Mouse (Mus musculus): ENCODE data around the gene Tmc5. TPM values are rescaled to one million over a fixed set of nuclear protein-coding genes. Genes with fewer than 3 reads are reported as not detected.

Gene Tmc5
- total RNA-seq, 2 experiments from 2014 or later: 0.19 to 0.22 TPM

- intact Hi-C loops (cut with DNase I): no loop called here
- peak; percentile 10 to 13 for DNase-seq
These were observed 79.7 kb downstream of the Tmc5 start for GRCm38 (mm10) chr7:118676826-118677225.

DNA sequence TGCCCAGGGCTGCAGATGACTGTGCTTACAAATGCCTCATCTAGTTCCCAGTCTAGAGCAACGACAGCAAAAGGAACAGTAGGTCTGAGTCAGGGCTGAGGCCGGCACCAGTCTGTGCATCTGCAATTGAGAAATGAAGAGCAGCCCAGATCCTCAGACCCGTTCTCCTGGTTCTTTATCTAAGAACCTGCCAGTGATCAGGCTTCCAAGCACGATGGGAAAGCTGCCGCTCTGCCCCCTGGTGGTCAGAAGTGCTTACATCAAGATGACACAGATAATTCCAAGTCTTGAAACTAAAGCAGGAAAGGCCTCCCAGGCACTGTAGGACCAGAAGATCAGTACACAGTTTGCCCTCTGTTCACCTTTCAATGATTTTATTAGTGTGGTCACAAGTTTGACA is 91.1 kb downstream of the Tmc5 start:
- intact Hi-C loops (cut with DNase I): loop anchor here (1.0 to 2.0 kb wide), 3 partner anchors 93 to 384 kb away; partner anchors contain the start of gene Syt17
- peak; percentile 63 to 77 for DNase-seq

DNA sequence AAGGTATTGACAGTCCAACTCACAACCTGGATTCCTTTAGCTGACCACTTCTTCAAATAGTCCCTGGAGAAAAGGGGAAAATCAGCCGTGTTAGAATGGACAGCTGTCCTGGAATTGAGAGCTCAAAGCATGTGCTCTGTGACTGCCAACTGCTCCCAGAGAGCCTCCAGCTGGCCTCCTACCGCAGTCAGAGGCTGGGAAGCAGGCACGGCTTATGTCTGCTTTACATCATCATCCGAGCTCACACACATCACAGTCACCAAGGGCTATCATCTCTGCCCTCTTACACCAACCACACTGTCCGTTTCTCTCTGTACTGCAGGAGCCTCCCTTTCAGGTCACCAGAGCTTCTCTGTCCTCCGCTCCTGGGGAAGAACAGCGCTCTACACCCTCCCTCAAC is 92.0 kb downstream of the Tmc5 start:
- intact Hi-C loops (cut with DNase I): loop anchor here (2.0 kb wide), 1 partner anchor 240 kb away; the partner anchor contains the start of gene Syt17
- DNase-seq: no peak

DNA sequence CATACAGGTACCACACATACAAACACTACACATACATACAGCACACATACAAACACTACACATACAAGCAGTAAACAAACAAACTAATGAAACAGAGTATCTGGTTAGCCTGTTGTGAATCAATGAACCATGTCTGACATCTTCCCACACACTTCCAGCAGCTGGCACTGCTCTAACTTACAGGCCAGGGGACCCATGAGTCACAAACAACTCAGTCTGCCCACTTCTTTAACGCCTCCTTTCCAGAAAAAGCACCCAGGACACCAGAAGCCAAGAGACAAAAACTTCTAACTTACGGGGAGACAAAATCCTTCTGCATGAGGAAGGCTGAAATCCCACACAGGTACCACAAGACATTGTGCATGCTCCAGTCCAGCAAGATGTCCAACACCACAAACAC is 94.2 kb downstream of the Tmc5 start:
- intact Hi-C loops (cut with DNase I): no loop called here
- DNase-seq: no peak

GRCm38 (mm10) chr7:118696146-118696545 is 99.0 kb downstream of the Tmc5 start:
- no peak for DNase-seq
- intact Hi-C loops (cut with DNase I): no loop called here

DNA sequence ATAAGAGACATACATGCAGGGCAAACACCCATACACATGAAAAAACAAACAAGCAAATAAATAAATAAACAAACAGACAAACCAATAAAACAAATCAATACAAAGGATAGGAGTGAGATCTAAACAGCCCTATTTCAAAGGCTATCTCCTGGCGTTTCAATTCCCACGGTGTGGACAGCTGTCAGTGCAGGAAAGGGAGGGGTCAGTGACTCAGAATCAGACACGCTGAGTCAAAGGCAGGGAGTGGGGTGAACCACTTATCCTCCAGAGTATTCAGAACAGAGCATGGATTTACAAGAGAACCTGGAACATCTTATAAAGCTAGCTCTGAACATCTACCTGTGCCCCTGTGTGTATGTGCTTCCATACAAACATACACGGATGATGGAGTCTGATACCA is 100.1 kb downstream of the Tmc5 start:
- intact Hi-C loops (cut with DNase I): no loop called here
- DNase-seq: no peak

DNA sequence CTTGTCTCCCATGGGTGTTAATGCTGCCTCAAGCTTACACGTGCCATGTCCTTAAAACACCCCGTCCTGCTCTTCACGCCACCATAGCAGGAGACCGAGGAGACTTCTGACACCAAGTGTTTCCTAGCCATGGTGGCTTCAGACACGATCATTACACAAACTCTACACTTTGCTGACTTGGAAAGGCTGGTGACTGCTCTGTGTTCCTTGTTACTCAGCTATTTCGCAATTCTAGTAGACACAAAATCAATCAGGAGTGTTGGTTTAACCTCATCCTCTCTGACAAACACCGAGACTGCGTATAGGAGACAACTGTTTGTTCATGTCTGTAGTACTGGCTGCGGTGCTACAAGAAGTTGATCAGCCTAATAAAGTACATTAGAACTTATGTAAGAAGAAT is 101.8 kb downstream of the Tmc5 start:
- DNase-seq: no peak
- intact Hi-C loops (cut with DNase I): no loop called here

GRCm38 (mm10) chr7:118703144-118703561 is 106.1 kb downstream of the Tmc5 start:
- intact Hi-C loops (cut with DNase I): loop anchor here (10.0 kb wide), 1 partner anchor 588 kb away; the partner anchor contains the start of gene Rps15a
- DNase-seq: no peak

- DNase-seq: no peak
- intact Hi-C loops (cut with DNase I): loop anchor here (10.0 kb wide), 1 partner anchor 589 kb away; the partner anchor contains the start of gene Rps15a
These were observed 107.1 kb downstream of the Tmc5 start for GRCm38 (mm10) chr7:118704001-118704850.

- intact Hi-C loops (cut with DNase I): loop anchor here (10.0 kb wide), 1 partner anchor 591 kb away; the partner anchor contains the start of gene Rps15a
- peak; percentile 89 for DNase-seq
These were observed 108.2 kb downstream of the Tmc5 start, which contains the start of gene Gde1 for GRCm38 (mm10) chr7:118705101-118705961. Gde1 (minus strand) TSS chr7:118705778.

DNA sequence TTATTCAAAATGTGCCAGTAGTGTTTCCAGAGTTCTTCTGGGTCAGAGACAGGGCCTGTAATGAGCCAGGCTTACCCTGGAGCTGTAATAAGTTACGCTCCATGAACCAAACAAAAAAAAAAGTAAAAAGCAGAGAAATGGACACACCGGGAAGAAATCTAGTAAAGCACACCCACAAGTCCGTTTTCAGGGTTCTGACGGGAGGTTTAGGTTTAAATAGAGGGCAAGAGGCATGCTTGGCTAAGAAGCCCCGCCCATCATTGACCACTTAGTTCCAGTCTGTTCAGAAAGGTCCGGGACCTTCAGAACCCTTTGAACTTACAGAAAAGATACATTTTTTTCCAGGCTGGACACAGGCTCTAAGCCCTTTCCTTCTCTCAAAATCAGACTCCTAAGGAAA is 109.0 kb downstream of the Tmc5 start:
- intact Hi-C loops (cut with DNase I): loop anchor here (10.0 kb wide), 1 partner anchor 591 kb away; the partner anchor contains the start of gene Rps15a
- no peak for DNase-seq

GRCm38 (mm10) chr7:118706488-118706887 is 109.4 kb downstream of the Tmc5 start:
- intact Hi-C loops (cut with DNase I): loop anchor here (10.0 kb wide), 1 partner anchor 592 kb away; the partner anchor contains the start of gene Rps15a
- no peak for DNase-seq

- DNase-seq: no peak
- intact Hi-C loops (cut with DNase I): loop anchor here (10.0 kb wide), 1 partner anchor 592 kb away; the partner anchor contains the start of gene Rps15a
These were observed 110.1 kb downstream of the Tmc5 start for GRCm38 (mm10) chr7:118707216-118707615.

GRCm38 (mm10) chr7:118708002-118708401 is 110.9 kb downstream of the Tmc5 start:
- DNase-seq: no peak
- intact Hi-C loops (cut with DNase I): loop anchor here (10.0 kb wide), 1 partner anchor 593 kb away; the partner anchor contains the start of gene Rps15a

- no peak for DNase-seq
- intact Hi-C loops (cut with DNase I): no loop called here
These were observed 113.7 kb downstream of the Tmc5 start for GRCm38 (mm10) chr7:118710776-118711175.

- intact Hi-C loops (cut with DNase I): no loop called here
- peak; percentile 90 for DNase-seq
These were observed 115.4 kb downstream of the Tmc5 start, which contains the start of gene Ccp110 for GRCm38 (mm10) chr7:118712228-118713173. Ccp110 (plus strand) TSS chr7:118712552.

- intact Hi-C loops (cut with DNase I): loop anchor here (2.0 kb wide), 1 partner anchor 24 kb away; no protein-coding TSS in a partner anchor
These were observed 117.8 kb downstream of the Tmc5 start for GRCm38 (mm10) chr7:118714873-118715272.

DNA sequence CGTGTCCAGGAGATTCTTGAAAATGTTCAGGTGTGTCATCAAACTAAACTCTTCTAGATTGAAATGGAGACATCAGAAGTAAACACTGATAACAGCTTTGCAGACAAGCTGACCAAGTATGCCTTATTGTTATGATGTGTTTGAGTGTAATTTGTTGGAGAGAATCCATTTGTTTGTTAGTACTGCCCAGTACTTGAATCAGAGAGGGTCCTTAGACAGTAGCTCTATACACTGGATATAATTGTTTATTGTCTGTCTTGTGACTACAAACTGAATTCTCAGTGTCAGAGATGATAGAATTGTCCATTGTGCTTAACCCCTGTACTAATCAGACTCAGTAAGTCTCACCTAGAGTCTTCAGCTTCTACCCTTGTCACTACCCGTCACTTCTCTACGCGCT is 121.0 kb downstream of the Tmc5 start:
- intact Hi-C loops (cut with DNase I): no loop called here

More at GRCm38 (mm10) chr7:118714873-118715272, 117.8 kb downstream of the Tmc5 start:
- DNase-seq: no peak

DNA sequence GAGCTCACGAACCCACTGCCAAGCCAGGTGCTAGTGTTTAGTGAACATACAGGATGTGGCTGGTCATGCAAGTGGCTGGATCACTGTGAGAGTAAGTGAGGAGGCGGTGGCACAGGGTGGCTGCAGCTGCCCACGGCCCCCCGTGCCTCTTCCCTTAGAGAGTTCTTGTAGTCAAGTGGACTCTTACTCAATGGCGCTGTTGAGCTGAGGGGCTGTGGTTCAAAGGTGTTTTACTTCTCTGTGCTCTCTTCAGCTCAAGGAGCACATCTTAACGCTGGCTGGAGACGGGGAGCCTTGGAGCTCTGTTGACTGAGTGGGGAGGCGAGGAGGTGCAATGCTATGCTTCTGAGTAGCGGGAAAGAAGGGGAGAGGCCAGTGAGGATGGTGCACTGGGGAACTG is 126.8 kb downstream of the Tmc5 start:
- DNase-seq: no peak
- intact Hi-C loops (cut with DNase I): no loop called here

More for the DNA sequence above, 121.0 kb downstream of the Tmc5 start:
- no peak for DNase-seq
